In the genomic region with DNA sequence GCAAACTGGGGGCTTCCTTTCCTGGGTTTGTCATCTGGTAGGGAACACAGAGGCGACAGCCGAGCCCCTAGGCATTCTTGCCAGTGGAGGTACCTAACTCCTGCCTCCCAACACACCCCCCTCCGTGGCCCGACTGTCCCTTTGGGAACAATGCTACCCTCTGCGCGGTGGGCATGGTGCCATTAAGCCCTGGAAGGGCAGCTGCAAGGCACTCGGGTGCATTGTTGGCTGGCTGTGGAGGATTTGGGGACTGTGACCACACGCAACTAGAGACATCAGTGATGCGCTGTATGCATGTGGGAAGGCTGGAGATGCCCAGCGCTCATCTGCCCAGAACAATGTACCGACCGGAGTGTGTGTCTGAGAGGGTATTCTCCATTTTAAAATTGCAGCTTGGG, we compare ENCODE assay signal across 8 mouse cellular contexts. TPM values are rescaled to one million over a fixed set of nuclear protein-coding genes. Genes with fewer than 3 reads are reported as not detected.
DNase-seq lines count a peak whose midpoint lies in the region; ATAC-seq and TF ChIP-seq lines count a peak whose summit lies in the region.

No protein-coding gene starts in this region.

- no peak for TF ChIP-seq POLR2A in ES-Bruce4 (IDR thresholded peaks at IDR 0.05; ENCODE audit: insufficient read depth, low read length)

- H3K9ac ChIP-seq in ES-Bruce4 (ENCODE audit: low read depth, poor library complexity, severe bottlenecking), result peak overlapping the region; percentile 64; the same call in 1 of the 2 replicates
- H3K9ac ChIP-seq in embryonic facial prominence, embryonic 13.5 days, result peak overlapping the region; percentile 69; the same call in 1 of the 2 replicates
- H3K9ac ChIP-seq in intestine, embryonic 14.5 days (ENCODE audit: low read length), result peak overlapping the region; percentile 49; the same call in 1 of the 2 replicates
- H3K9ac ChIP-seq in neural tube, embryonic 14.5 days (replicated peaks; ENCODE audit: low read depth, low read length), result peak overlapping the region; percentile 88

- no peaks in the 10 kb centered on the region for H3K9me3 ChIP-seq in heart, embryonic 10.5 days
- H3K9me3 ChIP-seq in ES-Bruce4 (replicated peaks; ENCODE audit: control insufficient read depth, insufficient read depth, low read length, poor library complexity, severe bottlenecking), result no peaks in the 10 kb centered on the region
- H3K9me3 ChIP-seq in embryonic facial prominence, embryonic 13.5 days, result no peaks in the 10 kb centered on the region
- no peaks in the 10 kb centered on the region for H3K9me3 ChIP-seq in intestine, embryonic 14.5 days (ENCODE audit: control insufficient read depth, low read length)
- H3K9me3 ChIP-seq in neural tube, embryonic 14.5 days (ENCODE audit: control insufficient read depth, low read length), result no peaks in the 10 kb centered on the region

- 36% methylated on average over 12 of the region's 12 CpGs for WGBS in heart, embryonic 10.5 days
- 32% methylated on average over 12 of the region's 12 CpGs for WGBS in embryonic facial prominence, embryonic 13.5 days
- WGBS in intestine, embryonic 14.5 days, result 31% methylated on average over 12 of the region's 12 CpGs
- 9% methylated on average over 12 of the region's 12 CpGs for WGBS in neural tube, embryonic 14.5 days

- no peak for TF ChIP-seq EP300 in ES-Bruce4 (IDR thresholded peaks at IDR 0.05; ENCODE audit: insufficient read depth, low read depth, low read length)

- no peak overlapping the region for H3K27ac ChIP-seq in heart, embryonic 10.5 days
- H3K27ac ChIP-seq in ES-Bruce4 (ENCODE audit: insufficient read depth, low read length), result no peak overlapping the region
- no peak overlapping the region for H3K27ac ChIP-seq in embryonic facial prominence, embryonic 13.5 days
- H3K27ac ChIP-seq in intestine, embryonic 14.5 days (ENCODE audit: low read depth), result no peak overlapping the region
- peak overlapping the region; percentile 89 for H3K27ac ChIP-seq in neural tube, embryonic 14.5 days (ENCODE audit: low read depth, low read length)

- H3K4me1 ChIP-seq in heart, embryonic 10.5 days, result peaks cover 16% of the 10 kb centered on the region
- H3K4me1 ChIP-seq in ES-Bruce4 (ENCODE audit: control insufficient read depth, insufficient read depth, low read length), result no peaks in the 10 kb centered on the region
- H3K4me1 ChIP-seq in embryonic facial prominence, embryonic 13.5 days, result peaks cover 14% of the 10 kb centered on the region
- peaks cover 12% of the 10 kb centered on the region; the same call in 1 of the 2 replicates for H3K4me1 ChIP-seq in intestine, embryonic 14.5 days (replicated peaks; ENCODE audit: control insufficient read depth, insufficient read depth, low read length)
- peaks cover 29% of the 10 kb centered on the region for H3K4me1 ChIP-seq in neural tube, embryonic 14.5 days (ENCODE audit: control insufficient read depth, insufficient read depth, low read length)

- ATAC-seq in embryonic facial prominence, embryonic 13.5 days (ENCODE audit: insufficient number of reproducible peaks, insufficient read depth, low FRiP score, low TSS enrichment, low read depth), result no peak
- no peak for ATAC-seq in intestine, embryonic 14.5 days (replicated peaks; ENCODE audit: low FRiP score, low TSS enrichment, low read depth)
- ATAC-seq in neural tube, embryonic 14.5 days (ENCODE audit: low read depth), result peak; percentile 64
- ATAC-seq in monocyte, adult 5-6 weeks (replicated peaks; ENCODE audit: insufficient number of reproducible peaks, low FRiP score, low TSS enrichment, poor library complexity, severe bottlenecking), result no peak

- peak overlapping the region; percentile 76 for H3K4me3 ChIP-seq in heart, embryonic 10.5 days
- no peak overlapping the region for H3K4me3 ChIP-seq in ES-Bruce4 (ENCODE audit: low read depth, low read length)
- peak overlapping the region; percentile 62 for H3K4me3 ChIP-seq in embryonic facial prominence, embryonic 13.5 days
- H3K4me3 ChIP-seq in intestine, embryonic 14.5 days (ENCODE audit: low read depth, low read length), result peak overlapping the region; percentile 54
- H3K4me3 ChIP-seq in neural tube, embryonic 14.5 days (ENCODE audit: low read depth, low read length), result peak overlapping the region; percentile 78

- no peak for DNase-seq in heart, embryonic 10.5 days (ENCODE audit: low spot score)
- DNase-seq in heart, adult 8-10 months (ENCODE audit: low spot score), result no peak
- no peak for DNase-seq in intestine, embryonic 14.5 days (ENCODE audit: low spot score)
- DNase-seq in thymus, adult 18-20 months, result no peak

- peak overlapping the region; percentile 95 for H3K4me2 ChIP-seq in embryonic facial prominence, embryonic 13.5 days
- peak overlapping the region; percentile 74 for H3K4me2 ChIP-seq in intestine, embryonic 14.5 days (ENCODE audit: low read length)
- peak overlapping the region; percentile 78 for H3K4me2 ChIP-seq in neural tube, embryonic 14.5 days (ENCODE audit: low read depth, low read length)

- TF ChIP-seq CTCF in ES-Bruce4 (IDR thresholded peaks at IDR 0.05; ENCODE audit: low read depth, low read length), result no peak

- peaks cover 56% of the 10 kb centered on the region for H3K27me3 ChIP-seq in heart, embryonic 10.5 days (ENCODE audit: insufficient read depth, poor library complexity, severe bottlenecking)
- H3K27me3 ChIP-seq in ES-Bruce4 (ENCODE audit: control insufficient read depth, insufficient read depth, low read length, poor library complexity, severe bottlenecking), result no peaks in the 10 kb centered on the region
- H3K27me3 ChIP-seq in embryonic facial prominence, embryonic 13.5 days, result peaks cover 44% of the 10 kb centered on the region
- peaks cover 26% of the 10 kb centered on the region for H3K27me3 ChIP-seq in intestine, embryonic 14.5 days (replicated peaks; ENCODE audit: control insufficient read depth, insufficient read depth, low read length)
- H3K27me3 ChIP-seq in neural tube, embryonic 14.5 days (ENCODE audit: control insufficient read depth, insufficient read depth, low read length), result no peaks in the 10 kb centered on the region

- no peaks in the 10 kb centered on the region for H3K36me3 ChIP-seq in heart, embryonic 10.5 days
- no peaks in the 10 kb centered on the region for H3K36me3 ChIP-seq in ES-Bruce4 (ENCODE audit: control insufficient read depth, insufficient read depth, low read length, poor library complexity, severe bottlenecking)
- no peaks in the 10 kb centered on the region for H3K36me3 ChIP-seq in embryonic facial prominence, embryonic 13.5 days
- no peaks in the 10 kb centered on the region for H3K36me3 ChIP-seq in intestine, embryonic 14.5 days (ENCODE audit: control insufficient read depth, insufficient read depth, low read length)
- no peaks in the 10 kb centered on the region for H3K36me3 ChIP-seq in neural tube, embryonic 14.5 days (ENCODE audit: control insufficient read depth, insufficient read depth, low read length)

RNA-seq across cellular contexts. Expression of a gene that starts 0.9 kb away (rescaled TPM):
- polyA plus RNA-seq in heart, embryonic 10.5 days (2016; fragmentation: Nextera tagmentation; extraction: Ambion mirVana), result 3.7 and 8.8 TPM in 2 replicates
- 10 to 100 TPM in 3 of 4 experiments, 1 to 10 TPM in 1; 7.3 to 10.8 (median 10.6) TPM for total RNA-seq in heart, adult 8-10 months (2022)
- polyA plus RNA-seq in ES-Bruce4 (2011; ENCODE audit: insufficient read depth, insufficient read length, low read depth, missing spikeins), result 8.9 and 10.8 TPM in 2 replicates
- 17.0 and 23.9 TPM in 2 replicates for polyA plus RNA-seq in embryonic facial prominence, embryonic 13.5 days (2015; fragmentation: Nextera tagmentation; extraction: Ambion mirVana)
- 22.8 and 26.0 TPM in 2 replicates for polyA plus RNA-seq in intestine, embryonic 14.5 days (2014; fragmentation: Nextera tagmentation; extraction: Ambion mirVana)
- 356 and 369 TPM in 2 replicates for polyA plus RNA-seq in neural tube, embryonic 14.5 days (2014; fragmentation: Nextera tagmentation; extraction: Ambion mirVana)
- 8.7 to 18.9 TPM (median 13.5 TPM) in 3 replicates for total RNA-seq in monocyte, adult 5-6 weeks (2017)

Comparison
In these comparisons a context has a peak if more than half of its experiments do, and no peak if none do; other contexts are left out.
1. RNA of a gene that starts 0.9 kb away (polyA plus RNA-seq): 356 to 369 TPM in neural tube, embryonic 14.5 days; 22.8 to 26.0 TPM in intestine, embryonic 14.5 days, 17.0 to 23.9 TPM in embryonic facial prominence, embryonic 13.5 days, 8.9 to 10.8 TPM in ES-Bruce4 and 3.7 to 8.8 TPM in heart, embryonic 10.5 days; every median in the first group is over 10 times any median in the second.
2. Peak in every context shown above with its lines, with median percentiles within 50 percentile points of each other: H3K9ac ChIP-seq and H3K4me2 ChIP-seq.